Mouse (Mus musculus): ENCODE measurements around the gene Ifi47. TPM values are rescaled to one million over a fixed set of nuclear protein-coding genes. Genes with fewer than 3 reads are reported as not detected.
A peak's percentile ranks its signal among the peaks of the same experiment; 100 is the strongest.

Gene Ifi47
- polyA plus RNA-seq, 1 experiment from 2014 or later, result 0.66 TPM

GRCm38 (mm10) chr11:49092786-49093185 lies 16.4 kb downstream of the Ifi47 start:
- Histone ChIP-seq H3K9ac (no peak overlapping the region), H3K27ac (no peak overlapping the region), H3K27me3 (no peaks in the 10 kb centered on the region), H3K36me3 (no peaks in the 10 kb centered on the region), H3K4me1 (replicated peaks) (peaks cover 7% of the 10 kb centered on the region; the same call in 1 of the 2 replicates), H3K4me3 (no peak overlapping the region), H3K9me3 (no peaks in the 10 kb centered on the region), H3K4me2 (no peak overlapping the region)
- ATAC-seq (ENCODE audit: low FRiP score), result no peak
- 89% methylated on average over 2 of the region's 2 CpGs for WGBS

GRCm38 (mm10) chr11:49093861-49094660 lies 17.7 kb downstream of the Ifi47 start:
- no peak overlapping the region for H3K9ac ChIP-seq
- ATAC-seq (ENCODE audit: low FRiP score), result no peak
- 91% methylated on average over 6 of the region's 6 CpGs for WGBS
- H3K4me1 ChIP-seq (replicated peaks), result no peaks in the 10 kb centered on the region
- no peaks in the 10 kb centered on the region for H3K27me3 ChIP-seq
- no peak overlapping the region for H3K4me2 ChIP-seq
- no peaks in the 10 kb centered on the region for H3K9me3 ChIP-seq
- no peaks in the 10 kb centered on the region for H3K36me3 ChIP-seq
- no peak overlapping the region for H3K4me3 ChIP-seq
- H3K27ac ChIP-seq, result no peak overlapping the region

GRCm38 (mm10) chr11:49095367-49095766 lies 19.0 kb downstream of the Ifi47 start:
- no peak for ATAC-seq (ENCODE audit: low FRiP score)
- H3K4me2 ChIP-seq, result no peak overlapping the region
- no peaks in the 10 kb centered on the region for H3K4me1 ChIP-seq (replicated peaks)
- no peaks in the 10 kb centered on the region for H3K36me3 ChIP-seq
- 85% methylated on average over 4 of the region's 4 CpGs for WGBS
- H3K4me3 ChIP-seq, result no peak overlapping the region
- no peaks in the 10 kb centered on the region for H3K27me3 ChIP-seq
- no peak overlapping the region for H3K27ac ChIP-seq
- no peaks in the 10 kb centered on the region for H3K9me3 ChIP-seq
- no peak overlapping the region for H3K9ac ChIP-seq

GRCm38 (mm10) chr11:49100409-49100808 lies 24.0 kb downstream of the Ifi47 start:
- no peaks in the 10 kb centered on the region for H3K36me3 ChIP-seq
- no peaks in the 10 kb centered on the region for H3K27me3 ChIP-seq
- H3K27ac ChIP-seq, result no peak overlapping the region
- WGBS, result 86% methylated on average over 3 of the region's 3 CpGs
- H3K9me3 ChIP-seq, result no peaks in the 10 kb centered on the region
- no peak overlapping the region for H3K4me3 ChIP-seq
- no peak for ATAC-seq (ENCODE audit: low FRiP score)
- H3K9ac ChIP-seq, result no peak overlapping the region
- H3K4me2 ChIP-seq, result no peak overlapping the region
- H3K4me1 ChIP-seq (replicated peaks), result no peaks in the 10 kb centered on the region

- no peak for ATAC-seq (ENCODE audit: low FRiP score)
These were observed 25.1 kb downstream of the Ifi47 start for GRCm38 (mm10) chr11:49101500-49101899.

GRCm38 (mm10) chr11:49103047-49103693 lies 26.8 kb downstream of the Ifi47 start:
- H3K27ac ChIP-seq, result no peak overlapping the region
- H3K4me3 ChIP-seq, result no peak overlapping the region
- H3K36me3 ChIP-seq, result no peaks in the 10 kb centered on the region
- WGBS, result 22% methylated on average over 8 of the region's 8 CpGs
- 0 out of 2 replicates have a peak overlapping the region, but pooled peaks have one; percentile 2 for H3K4me2 ChIP-seq
- H3K27me3 ChIP-seq, result no peaks in the 10 kb centered on the region
- no peaks in the 10 kb centered on the region for H3K4me1 ChIP-seq (replicated peaks)
- H3K9ac ChIP-seq, result 0 out of 2 replicates have a peak overlapping the region, but pooled peaks have one; percentile 9
- no peaks in the 10 kb centered on the region for H3K9me3 ChIP-seq
- peak; percentile 86 for ATAC-seq (ENCODE audit: low FRiP score)

More at GRCm38 (mm10) chr11:49101500-49101899, 25.1 kb downstream of the Ifi47 start:
- Histone ChIP-seq H3K4me3 (no peak overlapping the region), H3K27me3 (no peaks in the 10 kb centered on the region), H3K4me2 (no peak overlapping the region), H3K36me3 (no peaks in the 10 kb centered on the region), H3K9ac (no peak overlapping the region), H3K9me3 (no peaks in the 10 kb centered on the region), H3K27ac (no peak overlapping the region), H3K4me1 (replicated peaks) (no peaks in the 10 kb centered on the region)
- 58% methylated on average over 5 of the region's 5 CpGs for WGBS

GRCm38 (mm10) chr11:49105752-49106151 lies 29.4 kb downstream of the Ifi47 start:
- ATAC-seq (ENCODE audit: low FRiP score), result no peak
- no peaks in the 10 kb centered on the region for H3K4me1 ChIP-seq (replicated peaks)
- no peak overlapping the region for H3K9ac ChIP-seq
- no peaks in the 10 kb centered on the region for H3K27me3 ChIP-seq
- WGBS, result 73% methylated on average over 1 of the region's 1 CpGs
- no peaks in the 10 kb centered on the region for H3K9me3 ChIP-seq
- no peaks in the 10 kb centered on the region for H3K36me3 ChIP-seq
- H3K4me3 ChIP-seq, result no peak overlapping the region
- no peak overlapping the region for H3K27ac ChIP-seq
- H3K4me2 ChIP-seq, result no peak overlapping the region

GRCm38 (mm10) chr11:49107650-49108537 lies 31.5 kb downstream of the Ifi47 start:
- no peak overlapping the region for H3K27ac ChIP-seq
- ATAC-seq (ENCODE audit: low FRiP score), result no peak
- no peak overlapping the region for H3K4me2 ChIP-seq
- no peak overlapping the region for H3K9ac ChIP-seq
- 75% methylated on average over 10 of the region's 10 CpGs for whole genome bisulfite sequencing
- H3K9me3 ChIP-seq, result no peaks in the 10 kb centered on the region
- H3K36me3 ChIP-seq, result no peaks in the 10 kb centered on the region
- no peaks in the 10 kb centered on the region for H3K4me1 ChIP-seq (replicated peaks)
- H3K27me3 ChIP-seq, result no peaks in the 10 kb centered on the region
- H3K4me3 ChIP-seq, result no peak overlapping the region

- no peaks in the 10 kb centered on the region for H3K4me1 ChIP-seq (replicated peaks)
- no peaks in the 10 kb centered on the region for H3K9me3 ChIP-seq
- 38% methylated on average over 1 of the region's 1 CpGs for WGBS
- no peak overlapping the region for H3K4me3 ChIP-seq
- no peaks in the 10 kb centered on the region for H3K27me3 ChIP-seq
- no peaks in the 10 kb centered on the region for H3K36me3 ChIP-seq
- no peak overlapping the region for H3K4me2 ChIP-seq
- no peak overlapping the region for H3K9ac ChIP-seq
- no peak overlapping the region for H3K27ac ChIP-seq
- ATAC-seq (ENCODE audit: low FRiP score), result no peak
These were observed 32.4 kb downstream of the Ifi47 start for GRCm38 (mm10) chr11:49108833-49109232.

- Histone ChIP-seq H3K27ac (no peak overlapping the region), H3K36me3 (no peaks in the 10 kb centered on the region), H3K9ac (no peak overlapping the region), H3K4me2 (no peak overlapping the region), H3K4me1 (replicated peaks) (no peaks in the 10 kb centered on the region), H3K4me3 (no peak overlapping the region), H3K27me3 (no peaks in the 10 kb centered on the region), H3K9me3 (no peaks in the 10 kb centered on the region)
- 79% methylated on average over 1 of the region's 1 CpGs for WGBS
- ATAC-seq (ENCODE audit: low FRiP score), result no peak
These were observed 34.6 kb downstream of the Ifi47 start for GRCm38 (mm10) chr11:49111000-49111399.

- H3K36me3 ChIP-seq, result no peaks in the 10 kb centered on the region
- WGBS, result 90% methylated on average over 6 of the region's 6 CpGs
These were observed 36.3 kb downstream of the Ifi47 start for GRCm38 (mm10) chr11:49112624-49113219.

GRCm38 (mm10) chr11:49114158-49114557 lies 37.8 kb downstream of the Ifi47 start:
- H3K9ac ChIP-seq, result no peak overlapping the region
- H3K9me3 ChIP-seq, result no peaks in the 10 kb centered on the region
- WGBS, result 73% methylated on average over 2 of the region's 2 CpGs
- no peak overlapping the region for H3K4me2 ChIP-seq
- no peak for ATAC-seq (ENCODE audit: low FRiP score)
- no peaks in the 10 kb centered on the region for H3K4me1 ChIP-seq (replicated peaks)
- no peak overlapping the region for H3K4me3 ChIP-seq
- H3K36me3 ChIP-seq, result no peaks in the 10 kb centered on the region
- H3K27me3 ChIP-seq, result no peaks in the 10 kb centered on the region
- H3K27ac ChIP-seq, result no peak overlapping the region

More at GRCm38 (mm10) chr11:49112624-49113219, 36.3 kb downstream of the Ifi47 start:
- no peak overlapping the region for H3K4me2 ChIP-seq
- ATAC-seq (ENCODE audit: low FRiP score), result no peak
- H3K9me3 ChIP-seq, result no peaks in the 10 kb centered on the region
- no peaks in the 10 kb centered on the region for H3K27me3 ChIP-seq
- H3K9ac ChIP-seq, result no peak overlapping the region
- H3K4me3 ChIP-seq, result no peak overlapping the region
- H3K27ac ChIP-seq, result no peak overlapping the region
- no peaks in the 10 kb centered on the region for H3K4me1 ChIP-seq (replicated peaks)
